Mouse (Mus musculus): ENCODE results near the gene Srsf3.
A peak's percentile ranks its signal among the peaks of the same experiment; 100 is the strongest.

Gene Srsf3

GRCm38 (mm10) chr17:29045741-29046530 lies 13.5 kb downstream of the Srsf3 start:
- peak; percentile 47 for DNase-seq (ENCODE audit: low read depth)

GRCm38 (mm10) chr17:29046863-29047262 lies 14.4 kb downstream of the Srsf3 start:
- no peak for DNase-seq (ENCODE audit: low read depth)

GRCm38 (mm10) chr17:29047697-29048514 lies 15.5 kb downstream of the Srsf3 start:
- DNase-seq (ENCODE audit: low read depth) = no peak

- DNase-seq (ENCODE audit: low read depth) = peak; percentile 89
Observed at GRCm38 (mm10) chr17:29048748-29049507, 16.5 kb downstream of the Srsf3 start.

- DNase-seq (ENCODE audit: low read depth) = no peak
Observed at GRCm38 (mm10) chr17:29049508-29049889, 17.1 kb downstream of the Srsf3 start.

DNA sequence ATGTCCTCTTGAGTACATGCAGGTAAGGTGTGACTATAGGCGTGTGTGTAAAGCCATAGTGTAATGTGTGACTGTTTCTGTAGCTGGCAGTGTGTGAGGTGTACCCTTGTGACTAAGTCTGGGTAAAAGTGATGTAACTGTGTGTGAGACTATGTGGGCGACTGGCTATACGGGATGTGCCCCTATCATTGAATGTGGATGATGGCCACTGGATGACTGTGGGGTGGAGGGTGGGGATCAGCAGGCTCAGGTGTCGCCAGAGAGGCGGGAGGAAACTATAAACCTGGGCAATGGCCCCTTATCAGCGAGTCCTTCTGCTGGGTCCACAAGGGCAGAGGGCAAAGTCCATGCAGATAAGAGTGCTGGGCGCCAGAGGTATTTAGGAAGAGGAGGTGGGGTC lies 17.5 kb downstream of the Srsf3 start:
- no peak for DNase-seq (ENCODE audit: low read depth)

DNA sequence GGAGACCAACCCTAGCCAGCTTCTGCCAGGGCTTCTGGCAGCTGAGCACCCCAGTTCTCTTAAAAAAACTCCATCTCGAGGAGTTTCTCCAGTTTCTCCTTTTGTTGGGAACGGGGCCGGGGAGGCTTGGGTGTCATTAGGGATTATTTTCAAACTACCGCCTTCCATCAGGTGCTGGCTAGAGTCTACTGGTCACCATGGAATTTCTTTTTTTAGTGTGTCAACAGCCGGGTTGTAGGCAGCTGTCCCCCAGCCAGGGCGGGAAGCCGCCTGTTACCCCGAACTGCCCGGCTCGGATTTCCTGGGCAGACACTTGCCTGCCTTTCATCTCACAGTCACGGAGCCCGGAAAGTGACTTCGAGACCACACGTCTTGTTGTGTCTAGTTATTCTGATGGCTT lies 18.4 kb downstream of the Srsf3 start:
- no peak for DNase-seq (ENCODE audit: low read depth)

DNA sequence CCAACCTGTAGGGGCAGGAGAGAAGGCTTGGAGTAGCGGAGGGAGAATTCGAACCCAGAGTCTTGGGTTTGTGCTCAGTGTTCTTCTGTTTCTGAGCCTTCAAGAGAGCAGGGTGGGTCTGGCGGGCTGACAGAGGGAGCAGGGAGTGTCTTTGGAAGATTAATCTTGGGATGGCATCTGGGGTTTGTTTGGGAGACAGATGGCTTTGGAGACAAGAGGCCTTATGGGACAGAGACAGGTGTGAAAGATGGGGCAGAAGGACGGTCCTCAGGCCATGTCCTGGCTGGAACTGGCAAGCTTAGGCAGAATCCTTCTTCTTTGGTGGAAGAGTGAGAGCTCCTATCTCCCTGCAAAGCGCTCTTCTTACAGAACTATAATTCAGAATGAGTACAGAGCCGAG lies 20.6 kb downstream of the Srsf3 start:
- no peak for DNase-seq (ENCODE audit: low read depth)

DNA sequence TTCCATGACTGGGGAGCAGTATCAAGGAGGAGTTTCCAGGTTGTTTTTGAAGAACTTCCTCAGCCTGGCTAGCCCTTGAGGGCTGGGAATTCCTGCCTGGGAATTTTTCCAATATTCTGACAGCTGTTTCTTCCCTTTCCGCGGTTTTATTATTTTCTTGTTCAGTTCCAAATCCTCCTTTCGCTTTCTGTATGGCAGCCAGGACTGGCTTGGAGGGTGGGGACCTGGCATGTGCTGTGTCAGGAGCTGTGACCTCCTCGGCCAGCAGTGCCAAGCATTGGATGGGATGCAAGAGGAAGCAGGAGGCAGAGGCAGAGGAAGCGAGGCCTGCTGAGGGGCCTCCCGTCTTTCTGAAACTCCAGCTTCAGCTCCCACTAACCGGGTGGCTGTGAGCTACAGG lies 21.4 kb downstream of the Srsf3 start:
- DNase-seq (ENCODE audit: low read depth) = no peak

DNA sequence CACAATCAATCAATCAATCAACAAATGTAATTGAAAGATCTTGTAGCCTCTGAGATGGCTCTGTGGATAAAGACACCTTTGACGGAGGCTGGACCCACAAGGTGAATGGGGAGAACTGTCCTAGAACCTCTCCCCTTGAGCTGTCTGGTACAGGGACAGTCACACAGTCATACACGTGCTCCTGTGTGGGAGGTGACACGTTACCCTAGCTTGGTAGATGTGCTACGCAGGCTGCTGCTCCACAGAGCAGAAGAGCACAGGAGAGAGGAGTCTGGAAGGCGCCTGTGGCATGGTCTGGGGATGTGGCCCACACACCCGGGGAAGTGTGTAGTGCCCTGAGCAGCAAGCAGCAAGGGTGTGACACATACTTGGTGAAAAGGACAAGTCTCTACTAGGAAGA lies 22.0 kb downstream of the Srsf3 start:
- DNase-seq (ENCODE audit: low read depth) = no peak

DNA sequence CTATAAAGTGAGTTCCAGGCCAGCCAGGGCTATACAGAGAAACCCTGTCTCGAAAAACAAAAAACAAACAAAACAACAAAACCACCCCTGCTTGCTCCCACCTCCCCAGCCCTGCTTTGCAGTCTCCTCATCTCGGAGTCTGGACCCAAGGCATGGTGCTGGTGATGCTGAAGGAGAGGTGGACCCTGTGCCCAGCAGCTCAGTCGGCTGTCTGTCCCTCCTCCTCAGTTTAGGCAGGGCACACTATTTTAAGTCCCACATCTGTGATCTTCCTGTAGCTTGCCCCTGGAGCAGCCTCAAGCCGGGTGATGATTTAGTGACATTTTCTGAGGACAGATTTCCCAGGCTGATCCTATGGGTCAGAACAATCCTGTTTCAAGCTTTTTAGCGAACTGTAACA lies 23.2 kb downstream of the Srsf3 start:
- DNase-seq (ENCODE audit: low read depth) = no peak

GRCm38 (mm10) chr17:29056207-29056606 lies 23.8 kb downstream of the Srsf3 start:
- no peak for DNase-seq (ENCODE audit: low read depth)

DNA sequence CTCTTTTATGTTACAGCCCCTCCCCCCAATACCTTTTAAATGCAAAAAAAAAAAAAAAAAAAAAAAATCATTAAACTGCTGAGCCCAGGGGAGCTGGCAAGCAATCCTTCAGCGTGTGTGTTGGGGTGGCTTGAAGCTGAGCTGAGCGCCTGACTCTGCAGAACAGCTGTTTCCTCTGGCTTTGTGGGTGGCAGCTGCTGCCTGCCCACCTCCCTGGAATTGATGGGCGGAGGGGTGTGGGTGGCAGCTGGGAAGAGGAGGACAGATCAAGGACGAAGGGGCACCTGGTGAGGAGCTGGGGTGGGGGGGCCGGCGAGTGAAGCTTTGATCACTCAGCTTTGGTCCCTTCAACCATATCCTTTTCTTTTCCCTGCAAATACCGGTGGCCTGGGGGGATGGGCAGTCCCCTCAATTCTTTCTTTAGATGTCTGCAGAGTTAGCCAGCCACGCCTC lies 24.3 kb downstream of the Srsf3 start:
- no peak for DNase-seq (ENCODE audit: low read depth)

GRCm38 (mm10) chr17:29057361-29057890 lies 25.0 kb downstream of the Srsf3 start:
- no peak for DNase-seq (ENCODE audit: low read depth)

GRCm38 (mm10) chr17:29057961-29058360 lies 25.5 kb downstream of the Srsf3 start:
- no peak for DNase-seq (ENCODE audit: low read depth)

DNA sequence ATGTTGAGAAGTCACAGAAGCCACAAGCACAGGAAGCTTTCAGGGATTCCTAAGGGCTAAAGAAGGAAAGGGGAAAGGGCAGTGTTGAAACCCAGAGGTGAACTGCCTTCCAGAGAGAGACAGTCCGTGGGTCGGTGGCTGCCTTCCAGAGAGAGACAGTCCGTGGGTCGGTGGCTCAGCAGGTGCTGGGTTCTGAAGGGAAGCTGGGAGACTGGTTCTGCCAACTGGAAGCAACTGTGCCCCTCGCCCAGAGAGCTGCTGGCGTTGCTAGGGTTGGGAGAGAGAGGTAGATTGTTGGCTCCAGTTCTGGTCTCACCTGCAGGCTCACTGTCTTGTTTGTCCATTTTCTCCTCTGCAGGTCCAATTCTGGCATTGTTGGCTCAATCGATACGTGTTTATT lies 26.1 kb downstream of the Srsf3 start:
- no peak for DNase-seq (ENCODE audit: low read depth)

- DNase-seq (ENCODE audit: low read depth) = no peak
Observed at GRCm38 (mm10) chr17:29059581-29059980, 27.2 kb downstream of the Srsf3 start.

DNA sequence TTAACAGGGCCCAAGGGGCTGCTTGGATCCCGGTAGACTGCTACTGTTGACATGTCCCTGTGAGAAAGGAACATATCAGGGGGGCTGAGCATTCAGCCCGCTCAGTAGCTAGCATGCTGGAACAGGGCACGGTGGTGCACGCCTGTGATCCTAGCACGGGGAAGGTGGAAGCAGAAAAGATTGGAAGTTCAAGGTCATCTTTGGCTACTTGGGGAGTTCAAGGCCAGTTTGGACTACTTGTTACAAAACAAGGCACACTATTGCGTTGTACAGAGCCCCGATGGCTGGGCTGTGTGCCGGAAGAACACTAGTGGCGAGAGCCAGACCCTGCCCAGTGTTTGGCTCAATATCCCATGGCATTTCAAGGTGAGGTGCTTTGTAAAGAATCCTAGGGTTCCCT lies 28.5 kb downstream of the Srsf3 start:
- DNase-seq (ENCODE audit: low read depth) = no peak

- no peak for DNase-seq (ENCODE audit: low read depth)
Observed at GRCm38 (mm10) chr17:29062119-29063035, 29.9 kb downstream of the Srsf3 start.

GRCm38 (mm10) chr17:29063121-29063987 lies 30.9 kb downstream of the Srsf3 start:
- DNase-seq (ENCODE audit: low read depth) = no peak

All from induced T-regulatory cell, adult 2 months (primary cell).